ENCODE assay signal across 22 mouse cellular contexts in the genomic region with DNA sequence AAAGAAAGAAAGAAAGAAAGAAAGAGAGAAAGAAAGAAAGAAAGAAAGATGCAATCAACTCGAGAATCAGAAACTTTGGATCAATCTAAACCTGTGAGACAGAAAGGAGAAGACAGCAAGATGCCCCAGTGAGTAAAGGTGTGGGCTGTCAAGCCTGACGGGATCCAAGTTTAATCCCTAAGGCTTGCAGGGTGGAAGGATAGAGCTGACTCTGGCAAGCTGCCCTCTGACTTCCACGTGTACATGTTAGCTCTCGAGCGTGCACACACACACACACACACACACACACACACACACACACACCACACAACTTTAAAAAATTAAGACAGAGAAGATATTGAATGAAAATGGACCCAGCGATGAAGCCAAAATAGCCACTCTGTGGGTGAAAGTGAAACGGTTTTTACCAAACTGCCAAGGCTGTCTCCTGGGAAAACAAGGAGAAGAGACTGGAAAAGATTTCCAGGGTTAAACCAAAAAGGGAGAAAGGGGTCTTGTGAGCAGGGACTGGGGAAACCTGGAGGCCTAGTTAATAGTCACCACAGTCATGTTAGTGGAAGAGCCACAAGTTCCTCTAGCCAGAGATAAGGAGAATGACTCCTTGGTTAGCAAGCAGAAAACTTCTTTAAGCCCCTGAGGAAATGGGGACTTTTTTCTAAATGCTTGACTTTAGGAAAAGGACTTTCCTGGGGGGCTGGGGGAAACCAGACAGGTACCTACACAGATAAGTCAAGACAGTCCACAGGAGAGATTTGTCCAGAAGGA. TPM values are rescaled to one million over a fixed set of nuclear protein-coding genes. Genes with fewer than 3 reads are reported as not detected.
DNase-seq lines count a peak whose midpoint lies in the region; ATAC-seq and TF ChIP-seq lines count a peak whose summit lies in the region.
"Had no signal": no experiment of that assay in that cellular context is flagged by ENCODE, and none has a peak within 500 bp of the region (broad histone marks: within the 10 kb centered on the region; RNA-seq: fewer than 3 reads in every experiment).

No protein-coding gene starts in this region.

- H3K79me2 ChIP-seq in myocyte (ENCODE audit: control insufficient read depth, insufficient read depth) = no peaks in the 10 kb centered on the region

- WGBS in lung, embryonic 16.5 days = 50% methylated on average over 7 of the region's 7 CpGs
- WGBS in hindbrain, embryonic 16.5 days = 66% methylated on average over 7 of the region's 7 CpGs
- WGBS in forebrain, embryonic 13.5 days = 50% methylated on average over 7 of the region's 7 CpGs

- H3K4me1 ChIP-seq in lung, embryonic 16.5 days (replicated peaks; ENCODE audit: control insufficient read depth, insufficient read depth, low read length) = peaks cover 12% of the 10 kb centered on the region
- H3K4me1 ChIP-seq in hindbrain, embryonic 16.5 days (ENCODE audit: control insufficient read depth, insufficient read depth, low read depth, low read length) = peaks cover 8% of the 10 kb centered on the region
- peaks cover 28% of the 10 kb centered on the region for H3K4me1 ChIP-seq in forebrain, embryonic 13.5 days

- H3K4me2 ChIP-seq in lung, embryonic 16.5 days (ENCODE audit: low read depth, low read length) = no peak overlapping the region
- H3K4me2 ChIP-seq in myocyte (ENCODE audit: low read depth) = peak overlapping the region; percentile 39
- H3K4me2 ChIP-seq in hindbrain, embryonic 16.5 days (ENCODE audit: low read length) = no peak overlapping the region
- H3K4me2 ChIP-seq in forebrain, embryonic 13.5 days = no peak overlapping the region

- H3ac ChIP-seq in myocyte (ENCODE audit: control insufficient read depth, insufficient read length) = no peak overlapping the region

- TF ChIP-seq POLR2A in myocyte (IDR thresholded peaks at IDR 0.05; ENCODE audit: insufficient read length, low read depth) = no peak

- no peaks in the 10 kb centered on the region for H3K36me3 ChIP-seq in lung, embryonic 16.5 days (ENCODE audit: control insufficient read depth, insufficient read depth, low read length)
- no peaks in the 10 kb centered on the region for H3K36me3 ChIP-seq in myocyte (ENCODE audit: control insufficient read depth, insufficient read depth)
- no peaks in the 10 kb centered on the region for H3K36me3 ChIP-seq in hindbrain, embryonic 16.5 days (ENCODE audit: control insufficient read depth, insufficient read depth, low read length)
- no peaks in the 10 kb centered on the region for H3K36me3 ChIP-seq in forebrain, embryonic 13.5 days (ENCODE audit: poor library complexity, severe bottlenecking)
- H3K36me3 ChIP-seq: hindbrain, embryonic 15.5 days; intestine, embryonic 15.5 days; limb, embryonic 10.5 days; neural tube, embryonic 15.5 days had no signal

- H3K4me3 ChIP-seq in lung, embryonic 16.5 days (ENCODE audit: low read length) = no peak overlapping the region
- no peak overlapping the region for H3K4me3 ChIP-seq in myocyte
- no peak overlapping the region for H3K4me3 ChIP-seq in hindbrain, embryonic 16.5 days (ENCODE audit: low read length)
- H3K4me3 ChIP-seq in forebrain, embryonic 13.5 days = no peak overlapping the region
- H3K4me3 ChIP-seq: erythroblast, embryonic 14.5 days had no signal

- peaks cover 3% of the 10 kb centered on the region; the same call in 1 of the 2 replicates for H3K27me3 ChIP-seq in lung, embryonic 16.5 days (ENCODE audit: control insufficient read depth, insufficient read depth, low read depth, low read length)
- H3K27me3 ChIP-seq in myocyte (ENCODE audit: control insufficient read depth, insufficient read depth, insufficient read length) = no peaks in the 10 kb centered on the region
- H3K27me3 ChIP-seq in hindbrain, embryonic 16.5 days (replicated peaks; ENCODE audit: control insufficient read depth, insufficient read depth, low read length) = no peaks in the 10 kb centered on the region
- H3K27me3 ChIP-seq in forebrain, embryonic 13.5 days = peaks cover 8% of the 10 kb centered on the region; the same call in 1 of the 2 replicates
- H3K27me3 ChIP-seq: intestine, embryonic 15.5 days had no signal

- H3K9ac ChIP-seq in lung, embryonic 16.5 days (ENCODE audit: low read length) = 0 out of 2 replicates have a peak overlapping the region, but pooled peaks have one; percentile 30
- no peak overlapping the region for H3K9ac ChIP-seq in hindbrain, embryonic 16.5 days (ENCODE audit: low read depth, low read length)
- no peak overlapping the region for H3K9ac ChIP-seq in forebrain, embryonic 13.5 days
- H3K9ac ChIP-seq: hindbrain, embryonic 15.5 days; intestine, embryonic 15.5 days; neural tube, embryonic 15.5 days had no signal

- H3K27ac ChIP-seq in lung, embryonic 16.5 days (ENCODE audit: low read length) = no peak overlapping the region
- no peak overlapping the region for H3K27ac ChIP-seq in hindbrain, embryonic 16.5 days (ENCODE audit: low read depth, low read length)
- no peak overlapping the region for H3K27ac ChIP-seq in forebrain, embryonic 13.5 days
- H3K27ac ChIP-seq: hindbrain, embryonic 15.5 days; intestine, embryonic 15.5 days; limb, embryonic 10.5 days; neural tube, embryonic 15.5 days had no signal

- no peaks in the 10 kb centered on the region for H3K9me3 ChIP-seq in lung, embryonic 16.5 days (ENCODE audit: control insufficient read depth, low read length)
- H3K9me3 ChIP-seq in hindbrain, embryonic 16.5 days (ENCODE audit: control insufficient read depth, low read length) = no peaks in the 10 kb centered on the region
- no peaks in the 10 kb centered on the region for H3K9me3 ChIP-seq in forebrain, embryonic 13.5 days (replicated peaks)
- H3K9me3 ChIP-seq: hindbrain, embryonic 15.5 days; intestine, embryonic 15.5 days; limb, embryonic 10.5 days; neural tube, embryonic 15.5 days had no signal

- DNase-seq in lung, postnatal 10 days = no peak
- peak; percentile 41 to 44 for DNase-seq in kidney, adult 8-10 months
- DNase-seq: adrenal gland, postnatal 36 days; cerebellum, adult 9-11 months; gastrocnemius, postnatal 10 days; heart, adult 11 months; liver; thymus, adult 18-20 months; thymus, postnatal 36 days had no signal

- no peak for ATAC-seq in lung, embryonic 16.5 days (ENCODE audit: low read depth)
- no peak for ATAC-seq in erythroblast, adult 5-6 weeks (replicated peaks; ENCODE audit: low FRiP score, poor library complexity, severe bottlenecking)
- ATAC-seq in hindbrain, embryonic 16.5 days = no peak
- ATAC-seq in forebrain, embryonic 13.5 days = no peak
- ATAC-seq: forebrain, embryonic 14.5 days; lung, postnatal 0 days had no signal

TF ChIP-seq in myocyte, 11 proteins besides CTCF, POLR2A, EP300 and RAD21:
- TF ChIP-seq MAX (IDR thresholded peaks at IDR 0.05; ENCODE audit: low read depth) = no peak
- TF ChIP-seq CEBPB (IDR thresholded peaks at IDR 0.05; ENCODE audit: insufficient read depth, poor library complexity, severe bottlenecking) = no peak
- no peak for TF ChIP-seq E2F4 (IDR thresholded peaks at IDR 0.05; ENCODE audit: insufficient read depth)
- no peak for TF ChIP-seq MYOD1 (IDR thresholded peaks at IDR 0.05; ENCODE audit: control insufficient read depth in 1 of 3, insufficient read length in 2 of 3, low read depth in 2 of 3)
- no peak for TF ChIP-seq TCF12 (IDR thresholded peaks at IDR 0.05; ENCODE audit: insufficient read depth, poor library complexity, severe bottlenecking)
- TF ChIP-seq POLR2AphosphoS2 (IDR thresholded peaks at IDR 0.05; ENCODE audit: insufficient read length, low read depth) = no peak
- no peak for TF ChIP-seq MYOG (IDR thresholded peaks at IDR 0.05; ENCODE audit: control insufficient read depth in 1 of 3, insufficient read depth in 1 of 3, insufficient read length in 2 of 3, low read depth in 2 of 3)
- no peak for TF ChIP-seq TCF3 (IDR thresholded peaks at IDR 0.05; ENCODE audit: insufficient read length, low read depth)
- TF ChIP-seq SRF (IDR thresholded peaks at IDR 0.05; ENCODE audit: control insufficient read depth, insufficient read length, low read depth) = no peak
- TF ChIP-seq REST (IDR thresholded peaks at IDR 0.05; ENCODE audit: insufficient read depth, insufficient read length) = no peak
- TF ChIP-seq USF1 (IDR thresholded peaks at IDR 0.05; ENCODE audit: low read depth) = no peak
TF ChIP-seq in myocyte: peak in this region for 0.

RNA-seq across cellular contexts. Expression of gene Tmem220, which starts 5.1 kb away (rescaled TPM):
- 2.4 and 2.5 TPM in 2 replicates for polyA plus RNA-seq in lung, embryonic 16.5 days (2015; fragmentation: Nextera tagmentation; extraction: Ambion mirVana)
- 0.70 TPM for polyA plus RNA-seq in myocyte (2012; fragmentation: generic; extraction: Trizol)
- not detected in 2 replicates for total RNA-seq in erythroblast, adult 5-6 weeks (2015; ENCODE audit: low replicate concordance)
- not detected in 2 replicates for total RNA-seq in erythroblast, adult 5-6 weeks (2017; ENCODE audit: low replicate concordance)
- polyA plus RNA-seq in hindbrain, embryonic 16.5 days (2015; fragmentation: Nextera tagmentation; extraction: Ambion mirVana) = 0.50 and 0.57 TPM in 2 replicates
- polyA plus RNA-seq in forebrain, embryonic 13.5 days (2015; fragmentation: Nextera tagmentation; extraction: Ambion mirVana) = 0.34 and 0.50 TPM in 2 replicates
- polyA plus RNA-seq: erythroblast, embryonic 14.5 days had no signal

RNA-seq across cellular contexts. Expression of gene Adprm, which starts 32.5 kb away (rescaled TPM):
- 29.1 and 29.2 TPM in 2 replicates for polyA plus RNA-seq in lung, embryonic 16.5 days (2015; fragmentation: Nextera tagmentation; extraction: Ambion mirVana)
- polyA plus RNA-seq in myocyte (2012; fragmentation: generic; extraction: Trizol) = 13.1 TPM
- 9.6 and 13.2 TPM in 2 replicates for total RNA-seq in erythroblast, adult 5-6 weeks (2015; ENCODE audit: low replicate concordance)
- total RNA-seq in erythroblast, adult 5-6 weeks (2017; ENCODE audit: low replicate concordance) = 8.3 and 8.5 TPM in 2 replicates
- polyA plus RNA-seq in hindbrain, embryonic 16.5 days (2015; fragmentation: Nextera tagmentation; extraction: Ambion mirVana) = 30.3 and 30.8 TPM in 2 replicates
- 34.8 and 37.2 TPM in 2 replicates for polyA plus RNA-seq in forebrain, embryonic 13.5 days (2015; fragmentation: Nextera tagmentation; extraction: Ambion mirVana)

RNA-seq across cellular contexts. Expression of gene Sco1, which starts 32.6 kb away (rescaled TPM):
- polyA plus RNA-seq in lung, embryonic 16.5 days (2015; fragmentation: Nextera tagmentation; extraction: Ambion mirVana) = 14.7 and 15.8 TPM in 2 replicates
- 14.7 TPM for polyA plus RNA-seq in myocyte (2012; fragmentation: generic; extraction: Trizol)
- total RNA-seq in erythroblast, adult 5-6 weeks (2015; ENCODE audit: low replicate concordance) = 2.7 and 2.9 TPM in 2 replicates
- total RNA-seq in erythroblast, adult 5-6 weeks (2017; ENCODE audit: low replicate concordance) = 4.0 and 4.9 TPM in 2 replicates
- polyA plus RNA-seq in hindbrain, embryonic 16.5 days (2015; fragmentation: Nextera tagmentation; extraction: Ambion mirVana) = 9.6 and 12.0 TPM in 2 replicates
- 14.2 and 14.4 TPM in 2 replicates for polyA plus RNA-seq in forebrain, embryonic 13.5 days (2015; fragmentation: Nextera tagmentation; extraction: Ambion mirVana)

RNA-seq across cellular contexts. Expression of gene Myh3, which starts 58.2 kb away (rescaled TPM):
- 7.1 and 10.8 TPM in 2 replicates for polyA plus RNA-seq in lung, embryonic 16.5 days (2015; fragmentation: Nextera tagmentation; extraction: Ambion mirVana)
- 876 TPM for polyA plus RNA-seq in myocyte (2012; fragmentation: generic; extraction: Trizol)
- total RNA-seq in erythroblast, adult 5-6 weeks (2015; ENCODE audit: low replicate concordance) = not detected in 2 replicates
- not detected in 2 replicates for total RNA-seq in erythroblast, adult 5-6 weeks (2017; ENCODE audit: low replicate concordance)
- 0.29 and 11.0 TPM in 2 replicates for polyA plus RNA-seq in hindbrain, embryonic 16.5 days (2015; fragmentation: Nextera tagmentation; extraction: Ambion mirVana)
- 0.06 and 0.17 TPM in 2 replicates for polyA plus RNA-seq in forebrain, embryonic 13.5 days (2015; fragmentation: Nextera tagmentation; extraction: Ambion mirVana)
- total RNA-seq: hematopoietic stem cell, adult 5-6 weeks had no signal
- polyA plus RNA-seq: erythroblast, embryonic 14.5 days had no signal
